Mouse (Mus musculus) layer of hippocampus, adult 18-20 months (tissue): ENCODE results near the gene Lrriq3. TPM values are rescaled to one million over a fixed set of nuclear protein-coding genes. Genes with fewer than 3 reads are reported as not detected.
A peak's percentile ranks its signal among the peaks of the same experiment; 100 is the strongest.

Source experiments
- DNase-seq, 2 experiments: peaks; one replicate each; pipeline ENCODE4 v3.0.0; 2022; ENCODE audit warnings: low spot score in 2 of 2
- long read RNA-seq: library from polyadenylated mRNA; stranded (forward); transcript quantifications from one replicate; pipeline ENCODE4 v2.0.0, GENCODE M21; 2021
- total RNA-seq, 2 experiments: library from RNA; stranded (reverse); gene quantifications; 2 replicates each; pipeline ENCODE4 v1.2.3; 2021

The Lrriq3 gene
- under 1 TPM; 0.48 to 0.59 TPM for total RNA-seq
- long read RNA-seq = 0 reads

- DNase-seq = peak; percentile 90 to 94
Measured at GRCm38 (mm10) chr3:155093116-155093956, at the start of gene Lrriq3, which contains the start of gene Fpgt. Gene Lrriq3 (plus strand): TSS chr3:155093434. Gene Fpgt (minus strand): TSS chr3:155093403.

GRCm38 (mm10) chr3:155052021-155052420 is 41.2 kb upstream of the Lrriq3 start:
- DNase-seq = no peak

DNA sequence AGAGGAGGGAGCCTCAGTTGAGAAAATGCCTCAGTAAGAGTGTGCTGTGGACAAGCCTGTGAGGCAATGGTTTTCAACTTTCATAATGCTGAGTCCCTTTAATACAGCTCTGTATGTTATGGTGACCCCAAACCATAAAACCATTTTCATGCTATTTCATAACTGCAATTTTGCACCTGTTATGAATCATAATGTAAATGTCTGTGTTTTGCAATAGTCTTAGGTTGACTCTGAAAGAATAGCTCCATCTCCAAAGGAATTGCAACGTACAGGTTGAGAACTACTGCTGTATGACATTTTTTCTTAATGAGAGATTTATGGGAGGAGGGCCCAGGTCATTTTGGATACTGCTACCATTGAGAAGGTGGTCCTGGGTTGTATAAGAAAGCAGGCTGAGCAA is 40.0 kb upstream of the Lrriq3 start:
- DNase-seq = no peak

DNA sequence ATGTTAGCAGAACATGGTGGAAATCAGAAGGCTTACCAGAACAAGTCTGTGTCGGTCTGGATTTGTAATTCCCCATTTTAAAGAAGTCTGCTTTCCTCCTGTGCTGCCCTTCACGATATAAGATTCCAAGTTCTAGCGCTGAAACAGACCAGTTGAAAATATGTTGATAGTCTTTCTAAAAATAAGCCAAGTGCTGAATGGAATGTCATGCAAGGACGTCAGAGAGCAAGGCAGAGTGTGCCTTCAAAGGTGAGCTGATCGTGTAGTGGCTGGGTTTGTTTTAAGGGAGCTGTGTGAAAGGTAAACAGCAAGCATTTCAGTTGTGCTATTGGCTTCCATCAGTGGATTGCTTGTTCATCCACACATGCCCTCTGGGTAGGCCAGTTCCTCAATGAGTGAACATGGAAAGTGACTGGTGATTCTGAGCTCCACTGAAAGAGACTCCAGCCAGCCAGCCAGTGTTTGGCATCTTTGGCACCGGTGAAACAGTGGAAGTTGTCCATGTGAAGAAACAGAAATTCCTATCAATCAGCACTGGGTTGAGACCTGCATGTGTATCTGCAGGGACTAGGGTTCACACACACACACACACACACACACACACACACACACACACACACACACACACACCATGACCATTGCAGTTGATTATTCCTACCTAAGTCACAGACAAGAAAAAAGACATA is 37.9 kb upstream of the Lrriq3 start, which contains the start of gene Tnni3k:
Tnni3k (minus strand) TSS at position 177 of the 686 bp plus-strand sequence.
- no peak for DNase-seq

- DNase-seq = peak in 1 of 2 experiments; percentile 18
Measured at GRCm38 (mm10) chr3:155056606-155057005, 36.6 kb upstream of the Lrriq3 start.

GRCm38 (mm10) chr3:155057566-155057965 is 35.7 kb upstream of the Lrriq3 start:
- no peak for DNase-seq

DNA sequence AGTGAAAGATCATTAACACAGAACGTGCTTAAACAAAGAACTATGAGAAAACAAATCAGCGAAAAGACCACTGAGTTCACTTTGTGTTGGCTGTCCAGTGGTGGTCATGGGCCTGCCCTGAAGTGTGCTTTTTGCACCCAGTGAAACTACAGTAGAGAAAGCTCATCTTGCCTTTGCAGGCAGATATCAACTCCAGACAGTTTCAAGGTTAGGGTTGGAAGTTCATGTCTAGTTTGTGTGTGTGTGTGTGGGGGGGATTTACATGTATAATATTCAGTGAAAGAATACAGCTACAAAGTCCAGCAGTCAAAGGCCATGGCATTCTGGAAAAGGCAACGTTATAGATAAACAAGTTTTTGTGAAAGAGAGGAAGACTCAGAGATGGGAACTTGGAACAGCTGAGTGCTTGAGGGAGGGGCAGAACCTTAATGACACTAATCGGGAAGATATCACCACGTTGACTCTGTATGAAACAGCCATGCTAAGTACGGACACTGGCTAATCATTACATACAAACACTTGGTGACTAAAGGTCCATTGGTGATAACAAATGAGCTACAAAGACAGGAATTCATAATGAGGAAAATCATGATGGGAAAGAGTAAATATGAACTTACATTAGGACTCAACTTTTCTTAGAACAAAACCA is 34.3 kb upstream of the Lrriq3 start:
- DNase-seq = no peak

DNA sequence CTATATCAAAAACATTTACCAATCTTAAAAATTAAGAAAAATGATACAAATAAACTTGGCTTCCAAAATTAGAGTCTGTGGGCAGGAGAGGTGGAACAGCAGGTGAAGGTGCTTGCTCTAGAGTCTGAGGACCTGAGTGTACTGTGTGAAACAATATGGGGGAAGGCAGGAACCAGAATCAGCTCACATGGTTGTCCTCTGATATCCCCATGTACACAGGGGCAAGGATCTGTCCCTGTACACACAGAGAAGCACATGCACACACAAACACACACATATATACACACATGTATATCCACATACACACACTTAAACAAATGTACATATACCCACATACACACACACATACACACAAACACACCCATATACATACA is 33.8 kb upstream of the Lrriq3 start:
- DNase-seq = no peak

- no peak for DNase-seq
Measured at GRCm38 (mm10) chr3:155077908-155078307, 15.3 kb upstream of the Lrriq3 start.

- no peak for DNase-seq
Measured at GRCm38 (mm10) chr3:155092081-155092480, 1.2 kb upstream of the Lrriq3 start.

GRCm38 (mm10) chr3:155099266-155099665 is 6.0 kb downstream of the Lrriq3 start:
- DNase-seq = no peak

DNA sequence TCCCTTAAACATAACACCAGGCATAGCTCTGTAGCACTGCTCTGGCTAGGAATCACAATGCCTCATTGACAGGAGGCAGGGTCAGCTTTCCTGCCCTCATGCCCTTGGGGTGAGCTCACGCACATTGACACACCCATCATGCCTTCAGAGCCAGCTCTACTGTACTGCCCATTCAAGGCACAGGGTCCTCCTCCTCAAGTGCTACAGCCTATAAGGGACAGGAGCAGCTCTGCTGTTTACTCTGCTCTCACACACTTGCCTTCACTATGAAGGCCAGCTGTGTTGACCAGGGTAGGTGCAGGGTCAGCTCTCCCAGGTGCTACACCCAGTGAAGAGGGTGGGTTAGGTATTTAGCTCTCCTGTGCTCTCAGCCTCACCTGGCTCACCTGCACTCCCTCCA is 12.7 kb downstream of the Lrriq3 start:
- no peak for DNase-seq

DNA sequence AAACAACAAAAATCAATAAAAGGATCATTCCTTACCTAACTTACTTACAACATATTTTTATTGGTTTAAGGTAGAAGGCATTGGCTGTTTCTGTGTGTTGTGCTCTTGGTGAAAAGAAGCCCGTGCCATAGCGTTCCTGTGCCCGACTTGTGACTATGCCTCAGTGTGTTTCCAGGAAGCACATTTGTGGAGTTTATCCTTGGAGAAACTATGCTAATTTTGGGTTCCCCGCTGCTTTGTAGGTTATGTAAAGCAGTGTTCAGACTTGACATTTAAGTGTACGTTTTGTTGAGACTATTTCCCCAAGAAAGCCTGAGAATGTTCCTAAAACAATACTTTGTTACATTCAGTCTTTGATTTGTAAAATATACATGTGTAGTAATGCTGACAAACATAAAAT is 44.5 kb downstream of the Lrriq3 start:
- no peak for DNase-seq

DNA sequence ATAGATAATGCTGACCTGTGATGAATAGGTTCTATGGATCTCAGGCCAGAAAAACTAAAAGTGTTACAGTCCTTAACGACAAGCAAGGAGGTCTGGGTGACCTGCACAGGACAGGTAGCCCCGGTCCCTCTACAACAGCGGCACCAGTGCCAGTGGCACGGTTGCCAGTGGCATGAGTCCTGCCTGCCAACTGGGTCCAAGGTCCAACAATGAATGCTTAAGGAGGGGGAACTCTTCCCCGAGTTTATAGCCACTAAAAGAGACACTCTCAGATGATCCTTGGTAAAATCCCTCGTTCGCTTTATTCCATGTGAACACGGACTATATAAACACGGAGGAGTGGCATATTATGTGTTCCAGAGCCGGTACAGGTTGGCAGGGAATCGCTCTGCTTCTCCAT is 47.8 kb downstream of the Lrriq3 start:
- DNase-seq = no peak

DNA sequence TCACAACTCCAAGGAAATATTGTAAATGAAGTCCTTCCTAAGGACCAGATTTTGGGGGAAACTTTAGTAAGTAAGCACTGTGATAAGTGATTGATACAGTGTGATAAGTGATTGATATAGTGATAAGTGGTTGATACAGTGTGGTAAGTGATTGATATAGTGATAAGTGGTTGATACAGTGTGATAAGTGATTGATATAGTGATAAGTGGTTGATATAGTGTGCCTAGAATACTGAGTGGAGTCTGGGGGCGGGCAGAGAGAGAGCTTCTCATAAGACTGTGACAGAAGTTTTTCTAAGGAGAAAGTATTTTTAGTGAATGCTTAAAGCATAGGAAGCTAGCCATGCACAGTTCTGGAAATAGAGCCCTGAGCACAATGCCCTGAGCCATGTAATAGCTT is 51.1 kb downstream of the Lrriq3 start:
- no peak for DNase-seq

DNA sequence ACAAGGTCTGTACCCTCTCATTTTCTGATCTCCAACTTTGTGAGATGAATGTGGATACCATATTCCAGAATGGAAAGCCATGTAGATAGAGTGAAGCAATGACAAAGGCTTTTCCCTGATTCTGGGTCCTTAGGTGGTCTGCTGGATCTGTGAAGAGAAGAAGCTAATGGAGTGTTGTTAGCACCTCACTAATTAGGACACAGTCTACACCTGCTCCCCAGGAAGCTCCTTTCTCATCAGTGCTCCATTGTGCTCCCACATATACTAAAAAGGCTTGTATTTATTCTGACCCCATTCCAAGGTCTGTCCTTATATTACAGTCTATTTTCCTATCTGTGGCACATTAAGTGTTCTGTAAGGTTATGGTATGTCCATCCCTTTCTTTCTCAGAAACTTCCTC is 68.6 kb downstream of the Lrriq3 start:
- DNase-seq = no peak

GRCm38 (mm10) chr3:155180303-155180902 is 87.2 kb downstream of the Lrriq3 start:
- DNase-seq = no peak

DNA sequence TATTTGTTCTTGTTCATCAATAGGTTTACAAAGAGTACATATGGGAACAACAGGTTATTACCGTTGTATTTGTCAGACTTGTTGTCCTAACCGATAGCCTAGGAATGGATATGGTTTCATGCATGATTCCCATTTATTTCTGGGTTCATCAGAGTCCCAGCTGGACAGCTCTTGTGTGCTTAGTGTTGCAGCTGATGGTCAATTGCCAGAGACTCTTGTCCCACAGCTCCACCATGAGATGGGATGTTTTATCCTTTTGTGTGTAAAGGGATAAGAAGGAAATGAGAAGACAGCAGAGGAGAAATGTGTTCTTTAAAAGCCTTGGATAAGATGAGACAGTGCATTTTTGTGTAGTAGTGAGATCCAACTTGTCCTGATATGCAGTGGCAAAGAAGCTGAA is 93.2 kb downstream of the Lrriq3 start:
- DNase-seq = no peak

DNA sequence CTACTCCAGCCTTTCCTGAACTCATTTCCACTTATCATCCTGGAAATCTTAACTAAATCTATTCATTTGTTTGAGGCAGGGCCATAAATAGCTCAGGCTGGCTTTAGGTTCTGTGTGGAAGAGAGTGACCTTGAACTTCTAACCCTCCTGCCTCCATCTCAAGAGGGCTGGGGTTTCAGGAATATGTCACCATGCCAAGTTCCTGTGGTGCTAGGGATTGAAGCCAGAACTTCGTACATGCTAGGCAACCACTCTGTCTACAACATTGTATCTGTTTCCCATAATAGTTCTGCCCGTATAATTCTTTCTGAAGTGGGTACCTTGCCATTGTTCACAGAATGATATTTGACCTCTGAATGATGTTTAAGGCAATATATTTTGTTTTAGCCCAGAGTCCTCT is 95.6 kb downstream of the Lrriq3 start:
- DNase-seq = no peak

DNA sequence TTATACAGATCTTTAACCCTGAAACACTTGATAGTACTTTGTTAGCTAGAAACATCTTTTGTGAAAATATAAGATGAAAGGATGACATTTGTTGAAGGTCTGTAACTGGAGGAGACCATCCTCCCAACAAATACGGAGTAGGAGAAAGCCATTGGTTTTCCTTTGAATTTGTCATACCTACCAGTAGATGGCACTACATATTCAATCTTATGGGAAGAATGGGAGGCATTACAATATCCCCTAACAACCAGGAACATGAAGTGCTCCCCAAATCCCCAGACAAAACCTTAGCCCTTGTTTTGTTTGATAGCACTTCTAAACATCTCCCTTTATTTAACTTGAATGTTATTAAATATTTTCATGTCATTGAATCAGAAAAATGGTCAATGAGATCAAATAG is 141.7 kb downstream of the Lrriq3 start:
- peak in 1 of 2 experiments; percentile 24 for DNase-seq

- DNase-seq = peak in 1 of 2 experiments; percentile 5
Measured at GRCm38 (mm10) chr3:155235502-155235901, 142.3 kb downstream of the Lrriq3 start.
